Mouse (Mus musculus): ENCODE measurements around the gene Wdfy1. TPM values are rescaled to one million over a fixed set of nuclear protein-coding genes. Genes with fewer than 3 reads are reported as not detected.

The Wdfy1 gene
- polyA plus RNA-seq (2016; fragmentation: Nextera tagmentation; extraction: Ambion mirVana): 16.2 and 16.5 TPM in 2 replicates

DNA sequence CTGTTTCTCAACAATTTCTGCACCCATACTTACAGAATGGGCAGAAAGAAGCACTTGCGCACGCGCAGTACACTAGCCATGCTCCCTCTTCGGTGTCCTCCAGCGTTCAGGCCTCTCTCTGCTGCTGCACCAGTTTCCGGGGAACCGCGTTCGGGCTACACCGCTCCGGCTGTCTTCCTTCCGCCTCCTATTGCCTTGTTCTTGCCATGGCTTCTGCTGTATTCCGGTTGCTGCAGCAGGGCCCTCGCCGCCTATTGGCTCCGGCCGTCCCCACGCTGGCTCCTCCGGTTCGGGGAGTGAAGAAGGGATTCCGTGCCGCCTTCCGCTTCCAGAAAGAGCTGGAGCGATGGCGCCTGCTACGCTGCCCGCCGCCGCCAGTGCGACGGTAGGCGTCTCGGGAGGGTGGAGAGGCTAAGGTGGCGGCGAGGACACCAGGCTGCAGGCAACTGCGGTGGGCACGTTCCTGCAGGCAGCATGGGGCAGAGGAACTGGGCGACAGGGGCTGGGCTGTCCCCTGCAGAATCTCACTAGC is at the start of gene Wdfy1, which contains the start of gene Mrpl44:
Gene Wdfy1 (minus strand): TSS at position 217 of the 532 bp plus-strand sequence.
Gene Mrpl44 (plus strand): TSS at position 92 of the 532 bp plus-strand sequence.
- Histone ChIP-seq H3K36me3 (peaks cover 34% of the 10 kb centered on the region), H3K4me3 (peak within 1 kb of the TSS; percentile 78), H3K27ac (peak within 1 kb of the TSS; percentile 73), H3K9me3 (replicated peaks) (no peaks in the 10 kb centered on the region), H3K27me3 (replicated peaks) (no peaks in the 10 kb centered on the region), H3K9ac (peak within 1 kb of the TSS; percentile 81), H3K4me1 (peaks cover 5% of the 10 kb centered on the region), H3K4me2 (peak within 1 kb of the TSS; percentile 72)
- ATAC-seq: peak; percentile 100
- WGBS (ENCODE audit: insufficient replicate concordance): under 1% methylated on average over 38 of the region's 38 CpGs

DNA sequence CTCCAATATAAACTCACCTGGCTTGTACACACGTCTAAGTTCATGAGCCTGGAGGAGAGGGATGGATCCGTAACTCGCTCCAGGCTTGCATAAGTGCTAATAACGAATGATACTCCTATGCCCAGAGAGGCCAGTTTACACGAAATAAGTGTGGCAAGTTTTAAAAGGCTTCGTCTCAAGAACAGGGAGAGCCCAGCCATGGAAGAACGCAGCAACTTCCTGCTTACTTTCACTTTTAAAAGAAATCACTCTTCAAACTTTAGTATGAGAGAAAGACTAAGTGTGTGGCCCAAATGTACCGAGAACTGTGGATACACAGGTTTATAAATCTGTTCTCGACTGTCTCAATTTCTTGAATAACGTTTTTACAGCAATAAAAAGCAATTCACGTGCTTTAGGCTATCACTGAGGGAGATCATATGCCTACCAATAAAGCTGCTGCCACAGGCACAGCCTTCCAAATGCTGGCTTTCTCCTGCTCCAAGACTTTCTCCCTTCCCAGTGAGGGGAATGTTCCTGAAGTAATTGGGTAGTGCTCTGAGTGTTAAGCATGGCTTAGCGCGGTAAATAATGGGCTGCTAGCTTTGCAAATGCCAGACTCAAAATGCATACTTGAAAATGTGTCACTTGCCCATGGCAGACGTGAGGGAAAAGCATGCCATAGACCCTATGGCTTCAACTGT is 48.1 kb upstream of the Wdfy1 start:
- Histone ChIP-seq H3K27ac (no peak overlapping the region), H3K4me3 (no peak overlapping the region), H3K9ac (no peak overlapping the region), H3K36me3 (no peaks in the 10 kb centered on the region), H3K4me2 (no peak overlapping the region), H3K4me1 (no peaks in the 10 kb centered on the region), H3K27me3 (replicated peaks) (no peaks in the 10 kb centered on the region), H3K9me3 (replicated peaks) (no peaks in the 10 kb centered on the region)
- no peak for ATAC-seq
- 56% methylated on average over 14 of the region's 14 CpGs for WGBS (ENCODE audit: insufficient replicate concordance)

DNA sequence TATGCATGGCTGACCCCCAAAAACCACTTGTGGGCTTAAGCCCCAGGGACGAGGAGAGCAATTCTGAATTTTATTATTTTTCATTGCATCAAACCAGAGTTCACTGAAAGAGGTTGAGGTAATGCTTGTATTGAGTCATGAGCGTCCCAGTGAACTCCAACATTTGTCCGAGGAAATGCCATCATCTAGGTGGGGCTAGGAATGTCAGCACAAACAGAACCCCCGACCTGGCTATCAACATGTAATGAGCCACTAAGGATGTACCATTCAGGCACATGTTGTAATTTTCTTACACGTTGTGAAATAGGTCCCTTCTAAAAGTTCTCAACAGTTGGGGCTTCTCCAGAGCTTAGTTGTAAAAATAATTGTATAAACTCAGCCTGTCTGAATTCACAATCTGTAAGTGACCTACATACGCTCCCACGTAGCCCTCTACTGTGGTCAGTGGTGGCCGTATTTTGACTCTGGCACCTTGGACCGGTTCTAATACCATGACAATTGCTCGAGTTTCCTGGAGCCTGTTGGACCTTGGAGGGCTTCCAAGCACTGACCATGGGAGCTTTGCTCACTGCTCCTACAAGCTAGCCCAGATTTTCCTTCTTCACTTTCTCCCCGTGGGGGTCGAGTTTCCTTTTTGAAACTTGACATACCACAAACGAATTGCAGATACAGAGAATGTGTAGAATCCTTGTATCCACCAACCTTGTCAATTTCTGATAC is 47.0 kb upstream of the Wdfy1 start:
- 62% methylated on average over 13 of the region's 13 CpGs for WGBS (ENCODE audit: insufficient replicate concordance)
- Histone ChIP-seq H3K4me3 (no peak overlapping the region), H3K9ac (no peak overlapping the region), H3K9me3 (replicated peaks) (no peaks in the 10 kb centered on the region), H3K27ac (no peak overlapping the region), H3K4me1 (no peaks in the 10 kb centered on the region), H3K27me3 (replicated peaks) (no peaks in the 10 kb centered on the region), H3K4me2 (no peak overlapping the region), H3K36me3 (no peaks in the 10 kb centered on the region)
- no peak for ATAC-seq

DNA sequence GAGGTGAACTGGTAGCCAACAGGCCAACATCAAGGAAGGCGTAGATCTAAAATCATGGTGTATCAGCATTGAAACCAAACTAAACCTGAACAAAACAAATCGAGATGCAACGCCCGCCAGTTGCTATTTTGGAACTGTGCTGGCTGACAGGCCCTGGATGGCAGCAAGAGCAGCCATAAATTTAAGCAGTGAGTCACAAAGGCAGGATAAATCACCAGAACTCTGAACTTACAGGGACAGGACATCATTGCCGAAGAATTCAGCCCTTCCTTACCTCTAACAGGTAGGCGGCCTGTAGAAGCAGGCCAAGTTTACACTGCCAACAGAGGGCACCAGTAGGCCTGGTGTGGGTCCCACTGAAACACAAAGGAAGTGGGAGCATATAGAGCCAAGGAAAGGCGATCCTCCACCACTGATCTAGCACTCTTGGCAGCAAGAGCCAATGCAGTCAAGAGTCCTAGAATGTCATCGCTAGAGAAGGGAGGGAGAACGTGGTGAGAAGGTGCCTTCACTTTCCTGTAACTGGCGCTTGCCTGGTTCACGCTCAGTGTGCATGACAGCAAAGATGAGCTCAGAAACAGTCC is 43.4 kb upstream of the Wdfy1 start:
- Histone ChIP-seq H3K4me1 (no peaks in the 10 kb centered on the region), H3K27me3 (replicated peaks) (no peaks in the 10 kb centered on the region), H3K9me3 (replicated peaks) (no peaks in the 10 kb centered on the region), H3K4me2 (no peak overlapping the region), H3K27ac (no peak overlapping the region), H3K36me3 (no peaks in the 10 kb centered on the region), H3K9ac (no peak overlapping the region), H3K4me3 (no peak overlapping the region)
- WGBS (ENCODE audit: insufficient replicate concordance): 80% methylated on average over 11 of the region's 11 CpGs
- ATAC-seq: no peak

DNA sequence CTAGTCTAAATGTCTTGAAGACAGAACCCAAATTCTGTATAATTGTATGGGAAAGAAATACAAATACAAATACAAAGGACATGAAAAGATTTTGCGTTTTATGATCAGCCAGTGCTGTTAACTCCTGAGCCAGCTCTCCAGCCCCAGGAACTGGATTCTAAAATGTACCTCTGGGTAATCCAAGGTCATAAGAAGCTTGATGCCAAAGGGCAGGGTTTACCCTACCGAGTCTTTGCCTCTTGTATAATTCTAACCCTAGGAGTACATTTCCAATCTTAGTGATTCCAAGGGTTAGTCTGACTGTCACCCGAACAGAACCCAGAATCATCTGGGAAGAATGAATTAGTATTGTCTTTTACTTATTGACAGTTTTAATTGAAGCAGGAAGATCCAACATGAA is 39.5 kb upstream of the Wdfy1 start:
- Histone ChIP-seq H3K36me3 (no peaks in the 10 kb centered on the region), H3K9me3 (replicated peaks) (no peaks in the 10 kb centered on the region), H3K27me3 (replicated peaks) (no peaks in the 10 kb centered on the region), H3K4me3 (no peak overlapping the region), H3K27ac (no peak overlapping the region), H3K4me1 (no peaks in the 10 kb centered on the region), H3K4me2 (no peak overlapping the region), H3K9ac (no peak overlapping the region)
- ATAC-seq: no peak
- WGBS (ENCODE audit: insufficient replicate concordance): 69% methylated on average over 3 of the region's 3 CpGs

DNA sequence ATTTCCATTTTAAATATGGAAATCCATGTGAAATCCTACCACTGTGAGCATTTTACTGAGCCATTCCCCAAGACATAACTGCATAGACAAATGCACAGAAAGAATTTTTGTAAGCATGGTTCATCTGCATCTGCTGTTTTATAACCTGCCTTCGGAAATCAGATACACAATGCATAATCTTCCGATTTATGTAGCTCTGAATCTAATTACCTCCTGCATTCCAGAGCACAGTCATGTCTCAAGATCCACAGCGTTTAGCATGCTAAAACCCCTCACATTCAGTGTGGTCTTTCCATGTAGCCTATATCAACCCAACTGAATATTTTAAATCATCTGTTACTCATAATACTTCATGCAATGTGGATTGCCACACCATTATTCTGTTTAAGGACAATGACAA is 33.5 kb upstream of the Wdfy1 start:
- WGBS (ENCODE audit: insufficient replicate concordance): 66% methylated on average over 3 of the region's 3 CpGs
- Histone ChIP-seq H3K4me2 (no peak overlapping the region), H3K27me3 (replicated peaks) (no peaks in the 10 kb centered on the region)

DNA sequence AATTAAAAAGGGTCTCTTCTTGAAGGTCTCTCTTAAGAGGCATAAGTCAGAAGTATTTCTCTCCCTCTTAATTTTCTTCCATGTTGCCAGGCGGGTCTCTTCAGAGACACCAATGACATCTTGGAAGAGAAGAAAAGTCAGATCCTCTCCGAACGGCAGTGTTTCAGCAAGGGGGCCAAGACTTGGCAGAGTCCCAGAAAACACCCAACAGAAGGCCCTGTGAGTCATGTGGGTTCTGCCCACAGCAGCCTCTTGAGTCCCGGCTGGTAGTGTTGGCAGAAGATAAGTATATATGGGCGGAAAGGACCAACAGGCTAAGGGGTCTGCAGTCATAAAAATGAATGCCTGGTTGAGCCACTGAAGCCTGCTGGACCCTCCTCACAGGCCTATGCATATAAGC is 30.9 kb upstream of the Wdfy1 start:
- H3K4me1 ChIP-seq: no peaks in the 10 kb centered on the region
- no peaks in the 10 kb centered on the region for H3K27me3 ChIP-seq (replicated peaks)
- H3K9ac ChIP-seq: no peak overlapping the region
- WGBS (ENCODE audit: insufficient replicate concordance): 62% methylated on average over 5 of the region's 5 CpGs
- no peak overlapping the region for H3K27ac ChIP-seq
- ATAC-seq: no peak
- H3K4me2 ChIP-seq: no peak overlapping the region
- no peaks in the 10 kb centered on the region for H3K9me3 ChIP-seq (replicated peaks)
- H3K4me3 ChIP-seq: no peak overlapping the region
- H3K36me3 ChIP-seq: no peaks in the 10 kb centered on the region

More for the DNA sequence above, 33.5 kb upstream of the Wdfy1 start:
- Histone ChIP-seq H3K4me1 (no peaks in the 10 kb centered on the region), H3K9ac (no peak overlapping the region), H3K4me3 (no peak overlapping the region), H3K9me3 (replicated peaks) (no peaks in the 10 kb centered on the region), H3K36me3 (no peaks in the 10 kb centered on the region), H3K27ac (no peak overlapping the region)
- ATAC-seq: no peak

DNA sequence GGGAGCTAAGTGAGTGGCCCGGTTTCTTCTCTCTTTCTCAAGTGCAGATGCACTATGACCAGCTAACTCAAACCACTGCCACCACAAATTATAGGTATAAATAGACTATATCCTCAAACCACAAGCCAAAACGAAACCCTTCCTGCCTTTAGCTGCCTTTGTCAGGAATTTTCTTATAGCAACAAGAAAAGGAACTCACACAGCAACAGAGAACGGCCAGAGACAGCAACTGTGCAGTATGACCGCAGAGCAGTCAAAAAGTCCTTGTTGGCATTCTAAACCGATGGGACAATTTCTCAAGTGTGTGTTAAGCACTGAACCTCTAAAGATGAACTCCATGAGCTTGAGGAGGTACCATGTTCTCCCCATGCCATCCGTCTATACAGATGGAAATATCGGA is 27.7 kb upstream of the Wdfy1 start:
- Histone ChIP-seq H3K27me3 (replicated peaks) (no peaks in the 10 kb centered on the region), H3K4me3 (no peak overlapping the region), H3K4me2 (no peak overlapping the region), H3K36me3 (no peaks in the 10 kb centered on the region), H3K9me3 (replicated peaks) (no peaks in the 10 kb centered on the region), H3K9ac (no peak overlapping the region), H3K4me1 (no peaks in the 10 kb centered on the region), H3K27ac (no peak overlapping the region)
- WGBS (ENCODE audit: insufficient replicate concordance): 53% methylated on average over 7 of the region's 7 CpGs
- ATAC-seq: no peak

DNA sequence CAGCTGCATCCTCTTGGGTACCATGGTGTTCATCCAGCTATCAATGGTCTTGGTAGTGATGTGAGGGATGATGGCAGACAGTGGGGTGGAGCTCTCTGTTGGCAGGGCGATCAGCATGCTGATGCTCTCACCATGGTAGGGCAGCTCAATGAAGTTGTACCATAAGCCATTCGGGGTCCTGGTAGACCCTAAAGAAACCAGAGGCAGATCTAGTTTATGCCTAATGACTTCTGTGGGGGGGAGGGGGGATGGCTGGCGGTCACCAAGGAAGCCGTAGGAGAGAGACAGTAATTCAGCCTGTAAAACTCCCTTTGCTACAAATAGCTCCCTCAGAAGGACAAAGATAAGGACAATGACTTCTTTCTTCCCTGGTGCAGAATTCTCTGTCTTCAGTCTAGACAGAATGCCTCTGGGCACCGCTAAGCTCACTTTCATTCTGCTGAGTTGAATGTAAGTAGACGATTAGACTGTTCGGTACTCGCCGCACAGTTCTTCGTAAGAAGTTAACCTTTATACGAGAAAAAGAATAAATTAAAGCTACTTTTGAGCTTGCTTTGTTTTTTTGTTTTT is 27.0 kb upstream of the Wdfy1 start:
- no peak for ATAC-seq
- no peak overlapping the region for H3K4me2 ChIP-seq
- H3K27me3 ChIP-seq (replicated peaks): no peaks in the 10 kb centered on the region
- no peak overlapping the region for H3K9ac ChIP-seq
- no peak overlapping the region for H3K4me3 ChIP-seq
- no peaks in the 10 kb centered on the region for H3K4me1 ChIP-seq
- H3K36me3 ChIP-seq: no peaks in the 10 kb centered on the region
- no peak overlapping the region for H3K27ac ChIP-seq
- no peaks in the 10 kb centered on the region for H3K9me3 ChIP-seq (replicated peaks)
- WGBS (ENCODE audit: insufficient replicate concordance): 80% methylated on average over 11 of the region's 11 CpGs

DNA sequence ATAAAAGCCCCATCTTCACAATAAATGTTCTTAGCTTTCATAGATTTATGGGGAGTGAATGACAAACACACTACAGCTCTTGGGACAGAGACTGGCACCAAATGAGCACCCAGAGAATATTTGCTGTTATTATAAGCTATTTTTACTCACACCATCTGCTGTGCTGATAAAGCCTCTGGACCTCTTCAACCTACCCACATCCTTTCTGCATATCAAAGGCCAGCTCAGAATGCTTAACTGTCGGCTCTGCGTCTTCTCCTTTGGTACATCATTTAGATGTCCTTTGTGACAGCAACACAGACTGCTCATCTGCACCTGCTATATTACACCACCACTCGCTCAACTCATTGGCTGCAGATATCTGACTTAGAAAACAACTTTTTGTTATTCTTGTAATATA is 21.1 kb upstream of the Wdfy1 start:
- H3K27me3 ChIP-seq (replicated peaks): no peaks in the 10 kb centered on the region
- H3K9me3 ChIP-seq (replicated peaks): no peaks in the 10 kb centered on the region
- H3K4me3 ChIP-seq: no peak overlapping the region
- H3K4me2 ChIP-seq: no peak overlapping the region
- H3K27ac ChIP-seq: no peak overlapping the region
- no peaks in the 10 kb centered on the region for H3K36me3 ChIP-seq
- H3K9ac ChIP-seq: no peak overlapping the region
- 40% methylated on average over 3 of the region's 3 CpGs for WGBS (ENCODE audit: insufficient replicate concordance)
- ATAC-seq: no peak
- no peaks in the 10 kb centered on the region for H3K4me1 ChIP-seq

DNA sequence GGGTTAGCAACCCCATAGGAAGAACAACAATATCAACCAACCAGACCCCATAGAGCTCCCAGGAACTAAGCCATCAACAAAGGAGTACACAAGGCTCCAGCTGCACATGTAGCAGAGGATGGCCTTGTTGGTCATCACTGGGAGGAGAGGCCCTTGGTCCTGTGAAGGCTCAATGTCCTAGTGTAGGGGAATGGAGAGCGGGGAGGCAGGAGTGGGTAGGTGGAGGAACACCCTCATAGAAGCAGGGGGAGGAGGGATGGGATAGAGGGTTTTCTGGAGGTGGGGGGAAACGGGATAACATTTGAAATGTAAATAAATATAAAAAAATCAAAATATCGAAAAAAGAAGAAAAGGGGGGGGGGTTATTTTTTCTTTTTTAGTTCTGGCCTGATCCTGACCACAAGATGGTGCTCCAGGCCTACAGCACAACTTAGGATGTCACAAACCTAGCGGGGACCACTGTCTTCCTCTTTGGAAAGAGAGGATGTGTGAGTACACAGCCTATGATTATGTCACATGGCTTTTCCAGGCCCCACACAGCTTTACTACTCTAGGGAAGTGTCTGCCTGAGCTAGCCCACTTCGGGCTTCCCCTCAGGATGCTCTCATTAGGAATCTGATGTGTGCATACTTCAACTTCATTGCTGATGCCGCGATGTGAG is 10.5 kb upstream of the Wdfy1 start:
- no peaks in the 10 kb centered on the region for H3K27me3 ChIP-seq (replicated peaks)
- ATAC-seq: no peak
- 52% methylated on average over 7 of the region's 7 CpGs for WGBS (ENCODE audit: insufficient replicate concordance)
- no peak overlapping the region for H3K4me3 ChIP-seq
- H3K4me1 ChIP-seq: no peaks in the 10 kb centered on the region
- no peaks in the 10 kb centered on the region for H3K9me3 ChIP-seq (replicated peaks)
- no peak overlapping the region for H3K9ac ChIP-seq
- H3K27ac ChIP-seq: no peak overlapping the region
- peaks cover 19% of the 10 kb centered on the region for H3K36me3 ChIP-seq
- H3K4me2 ChIP-seq: no peak overlapping the region
